Mouse (Mus musculus) gastrocnemius, postnatal 10 days (tissue): ENCODE data around the gene Hist1h2bf. TPM values are rescaled to one million over a fixed set of nuclear protein-coding genes. Genes with fewer than 3 reads are reported as not detected.
A peak's percentile ranks its signal among the peaks of the same experiment; 100 is the strongest.
"Not testable (repeated sequence)": the region's sequence is repeated elsewhere in the genome, so short reads cannot be mapped to it uniquely, and the experiment has no call there.

Experiments used
- DNase-seq: peaks from one replicate; pipeline ENCODE4 v3.0.0; 2021; ENCODE audit warnings: mixed read lengths
- total RNA-seq, 2 experiments: library from RNA; stranded (reverse); gene quantifications; 2 replicates each; pipeline ENCODE4 v1.2.3; 2021

Gene Hist1h2bf
- total RNA-seq, 2 experiments from 2014 or later, result 121 to 140 TPM

GRCm38 (mm10) chr13:23571504-23572217 is 2.3 kb downstream of the Hist1h2bf start:
- DNase-seq, result not testable (repeated sequence)

- peak; percentile 39 for DNase-seq
Measured at GRCm38 (mm10) chr13:23571022-23571503, 2.9 kb downstream of the Hist1h2bf start, which contains the start of the genes Hist1h2ae and Hist1h2bg. Gene Hist1h2ae, minus strand, starts transcription at chr13:23571220. Gene Hist1h2bg, plus strand, starts transcription at chr13:23571396.

GRCm38 (mm10) chr13:23570261-23571021 is 3.6 kb downstream of the Hist1h2bf start:
- not testable (repeated sequence) for DNase-seq

GRCm38 (mm10) chr13:23564482-23564881 is 9.5 kb downstream of the Hist1h2bf start:
- no peak for DNase-seq

GRCm38 (mm10) chr13:23562699-23563462 is 11.1 kb downstream of the Hist1h2bf start:
- no peak for DNase-seq

- DNase-seq, result peak; percentile 90
Measured at GRCm38 (mm10) chr13:23561883-23562659, 11.9 kb downstream of the Hist1h2bf start, which contains the start of gene Hist1h3e. Gene Hist1h3e, minus strand, starts transcription at chr13:23562369.

- not testable (repeated sequence) for DNase-seq
Measured at GRCm38 (mm10) chr13:23561531-23561882, 12.5 kb downstream of the Hist1h2bf start.

- not testable (repeated sequence) for DNase-seq
Measured at GRCm38 (mm10) chr13:23560699-23561098, 13.3 kb downstream of the Hist1h2bf start.

- no peak for DNase-seq
Measured at GRCm38 (mm10) chr13:23556906-23557305, 17.1 kb downstream of the Hist1h2bf start.

GRCm38 (mm10) chr13:23555839-23556416 is 18.1 kb downstream of the Hist1h2bf start:
- DNase-seq, result peak; percentile 20

- DNase-seq, result peak; percentile 60
Measured at GRCm38 (mm10) chr13:23554925-23555838, 18.8 kb downstream of the Hist1h2bf start.

GRCm38 (mm10) chr13:23554393-23554792 is 19.6 kb downstream of the Hist1h2bf start:
- no peak for DNase-seq

- no peak for DNase-seq
Measured at GRCm38 (mm10) chr13:23552962-23553361, 21.0 kb downstream of the Hist1h2bf start, which contains the start of gene Hist1h1d. Gene Hist1h1d, plus strand, starts transcription at chr13:23553262.

- DNase-seq, result no peak
Measured at GRCm38 (mm10) chr13:23551931-23552914, 21.8 kb downstream of the Hist1h2bf start.

GRCm38 (mm10) chr13:23551146-23551834 is 22.7 kb downstream of the Hist1h2bf start, which contains the start of gene Hist1h4f:
Gene Hist1h4f, minus strand, starts transcription at chr13:23551648.
- DNase-seq, result peak; percentile 55

- no peak for DNase-seq
Measured at GRCm38 (mm10) chr13:23550761-23551145, 23.2 kb downstream of the Hist1h2bf start.

- no peak for DNase-seq
Measured at GRCm38 (mm10) chr13:23546694-23547093, 27.3 kb downstream of the Hist1h2bf start.

GRCm38 (mm10) chr13:23544787-23545120 is 29.2 kb downstream of the Hist1h2bf start:
- not testable (repeated sequence) for DNase-seq
